Mouse (Mus musculus): Measurements from ENCODE around the gene Macf1.
"Not testable (repeated sequence)": the region's sequence is repeated elsewhere in the genome, so short reads cannot be mapped to it uniquely, and the experiment has no call there.

The Macf1 gene

DNA sequence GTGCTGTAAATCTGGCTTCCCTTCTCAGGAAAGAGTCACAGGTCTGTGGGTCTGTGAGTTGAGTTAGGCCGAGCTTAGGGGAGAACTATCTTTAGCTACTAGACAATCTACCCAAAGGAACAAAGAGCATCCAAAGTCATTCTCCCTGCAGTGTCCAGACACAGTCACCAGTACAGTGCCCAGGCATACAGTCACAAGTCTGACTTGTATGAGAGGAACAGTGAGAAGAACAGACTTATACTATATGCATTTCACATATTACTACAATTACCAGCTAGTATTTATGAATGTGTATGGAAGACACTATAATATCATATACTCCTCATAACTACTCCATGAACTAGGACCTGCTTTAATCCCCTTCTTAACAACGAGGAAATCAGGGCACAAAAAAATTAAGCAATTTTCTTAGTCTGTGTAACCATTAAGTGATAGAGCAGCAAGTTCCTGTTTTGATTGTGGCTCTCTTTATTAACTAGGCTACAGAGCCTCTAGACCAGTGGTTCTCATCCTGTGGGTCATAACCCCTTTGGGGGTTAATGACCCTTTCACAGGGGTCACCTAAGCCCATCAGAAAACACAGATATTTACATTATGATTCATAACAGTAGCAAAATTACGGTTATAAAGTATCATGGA, 121.9 kb downstream of the Macf1 start:
- in situ Hi-C loops (cut with MboI, MseI): no loop called here

DNA sequence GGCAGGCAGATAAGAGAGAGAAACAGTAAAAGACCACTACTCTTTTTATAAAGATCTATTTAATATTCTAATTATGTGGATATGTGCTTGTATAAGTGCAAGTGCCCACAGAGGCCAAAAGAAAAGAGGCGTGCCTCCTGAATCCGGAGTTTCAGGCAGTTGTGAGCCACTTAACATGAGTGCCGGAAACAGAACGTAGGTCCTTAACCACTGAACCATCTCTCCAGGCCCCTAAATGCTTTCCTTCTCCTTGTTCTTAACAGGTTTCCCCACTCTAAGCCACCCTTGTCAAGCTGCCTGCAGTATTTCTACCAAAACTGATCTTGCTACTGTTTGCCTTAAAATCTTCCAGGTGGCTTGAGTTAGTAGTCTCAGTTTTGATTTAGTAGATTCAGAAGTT, 123.3 kb downstream of the Macf1 start:
- in situ Hi-C loops (cut with MboI, MseI): no loop called here

DNA sequence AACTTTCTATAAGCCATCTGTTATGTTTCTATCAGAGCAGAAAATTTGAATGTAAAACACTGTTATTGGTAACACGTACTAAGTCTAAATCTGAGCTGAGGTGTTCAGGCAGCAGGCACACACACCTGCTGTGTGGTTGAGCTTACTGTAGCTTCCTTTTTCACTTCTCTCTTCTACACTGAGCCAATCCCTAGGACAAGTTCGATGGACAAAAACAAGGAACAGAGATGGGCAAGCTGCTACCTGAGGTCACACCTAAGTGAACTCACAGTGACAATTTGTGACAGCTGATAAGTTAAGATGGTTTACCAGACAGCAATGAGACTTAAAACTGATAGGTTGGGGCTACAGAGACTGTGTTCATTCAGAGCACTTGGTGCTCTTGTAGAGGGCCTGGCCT, 125.7 kb downstream of the Macf1 start:
- in situ Hi-C loops (cut with MboI, MseI): no loop called here

DNA sequence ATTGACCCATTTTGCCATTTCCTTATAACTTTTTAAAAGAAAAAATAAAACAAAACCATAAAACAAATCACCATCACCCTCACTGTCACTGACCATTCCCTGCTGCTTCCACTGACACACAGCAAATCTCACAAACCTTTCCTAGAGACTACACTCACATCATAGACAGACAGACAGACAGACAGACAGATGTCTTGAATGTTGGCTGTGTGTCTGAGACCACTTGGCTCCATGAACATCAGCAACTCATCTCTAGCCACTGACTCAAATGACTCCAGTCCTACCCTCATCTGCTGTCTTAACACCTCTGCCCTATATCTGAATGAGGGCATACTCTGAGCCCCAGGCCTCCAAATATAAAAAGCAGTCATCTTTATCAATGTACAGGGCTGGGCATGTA, 128.9 kb downstream of the Macf1 start:
- in situ Hi-C loops (cut with MboI, MseI): no loop called here

DNA sequence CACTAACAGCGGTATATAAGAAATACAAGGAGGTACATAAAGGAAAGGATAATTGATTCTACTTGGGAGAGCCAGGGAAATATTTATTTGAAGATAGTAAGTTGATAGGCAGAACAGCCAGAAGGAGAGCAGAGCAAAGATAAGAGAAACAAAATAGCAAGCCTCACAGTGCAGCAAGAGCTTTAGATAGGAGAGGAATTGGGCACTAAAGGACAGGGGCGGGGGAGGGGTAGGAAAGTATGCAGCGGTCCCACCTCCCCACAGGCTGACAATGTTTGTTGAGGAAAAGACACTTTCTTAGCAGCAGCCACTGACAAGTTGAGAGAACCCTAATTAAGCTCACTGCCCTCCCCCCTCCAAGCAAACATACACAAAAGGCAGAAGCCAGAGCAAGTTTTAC, 131.5 kb downstream of the Macf1 start:
- in situ Hi-C loops (cut with MboI, MseI): no loop called here

DNA sequence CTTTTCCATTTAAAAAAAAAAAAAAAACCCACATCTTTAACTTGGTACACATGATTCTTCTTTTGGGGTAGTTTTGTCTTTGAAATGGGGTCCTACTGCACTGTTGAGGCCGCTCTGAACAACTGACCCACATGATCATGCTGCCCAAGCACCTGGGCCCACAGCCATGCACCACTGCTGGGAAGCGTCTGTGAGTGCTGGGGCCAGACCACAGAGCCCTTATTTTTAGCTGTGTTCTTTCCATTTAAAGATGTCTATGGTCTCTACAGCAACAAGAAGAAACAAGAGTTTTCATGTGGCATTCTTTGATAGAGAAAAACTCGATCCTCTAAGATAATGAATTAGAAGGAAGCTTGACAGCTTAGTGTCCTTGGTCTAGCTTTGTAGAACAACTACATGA, 135.8 kb downstream of the Macf1 start:
- in situ Hi-C loops (cut with MboI, MseI): no loop called here

DNA sequence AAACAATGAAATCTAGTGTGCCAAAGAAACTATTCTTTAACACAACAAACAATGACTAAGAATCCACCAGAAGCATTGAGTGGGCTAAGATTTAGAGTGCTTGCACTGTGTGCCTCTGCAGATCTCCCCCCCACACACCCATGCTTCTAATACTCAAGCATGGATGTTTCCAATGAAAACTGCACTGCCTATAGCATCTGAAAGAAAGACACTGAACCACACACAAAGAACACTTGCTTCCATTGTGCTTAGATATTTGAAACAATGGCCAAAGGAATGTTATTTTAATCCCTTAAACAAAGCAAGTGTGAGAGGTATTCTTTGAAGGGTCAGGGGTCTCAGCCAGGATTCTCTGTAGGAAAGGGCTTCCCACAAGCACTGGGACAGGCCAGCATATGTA, 140.5 kb downstream of the Macf1 start:
- in situ Hi-C loops (cut with MboI, MseI): no loop called here

DNA sequence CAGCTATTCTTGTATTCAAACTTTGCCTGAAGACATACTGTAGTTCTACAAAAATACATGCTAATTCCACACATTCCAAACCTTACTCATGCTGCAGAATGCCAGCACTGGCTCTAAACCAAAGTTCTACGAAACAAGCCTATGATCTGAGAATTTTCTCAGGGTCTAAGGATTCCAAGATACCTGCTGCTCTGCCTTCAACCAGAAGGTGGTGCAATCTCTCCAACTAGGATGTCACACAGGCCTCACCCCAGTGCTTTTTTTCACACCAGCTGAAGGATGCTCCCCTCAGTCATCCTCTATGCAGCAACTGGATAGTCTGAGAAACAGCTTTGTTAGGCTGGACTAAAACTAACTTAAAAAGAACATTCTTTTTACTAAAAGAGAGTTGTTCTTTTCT, 148.9 kb downstream of the Macf1 start:
- in situ Hi-C loops (cut with MboI, MseI): loop anchor here (5.0 to 10.0 kb wide), 3 partner anchors 42 to 140 kb away; no protein-coding TSS in a partner anchor

DNA sequence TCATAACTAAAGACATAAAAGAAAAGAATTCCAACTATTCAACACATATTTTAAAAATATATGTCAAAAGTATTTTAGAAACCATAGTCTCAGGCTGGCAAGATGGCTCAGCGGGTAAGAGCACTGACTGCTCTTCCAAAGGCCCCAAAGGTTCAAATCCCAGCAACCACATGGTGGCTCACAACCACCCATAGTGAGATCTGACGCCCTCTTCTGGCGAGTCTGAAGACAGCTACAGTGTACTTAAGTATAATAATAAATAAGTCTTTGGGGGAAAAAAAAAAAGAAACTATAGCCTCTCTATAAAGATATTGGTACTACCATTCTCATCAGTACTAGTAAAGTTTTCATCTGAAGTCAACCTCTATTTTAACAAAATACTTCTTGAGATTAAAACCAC, 152.2 kb downstream of the Macf1 start:
- in situ Hi-C loops (cut with MboI, MseI): loop anchor here in 1 of 2 experiments (10.0 kb wide), 1 partner anchor 143 kb away; no protein-coding TSS in a partner anchor

DNA sequence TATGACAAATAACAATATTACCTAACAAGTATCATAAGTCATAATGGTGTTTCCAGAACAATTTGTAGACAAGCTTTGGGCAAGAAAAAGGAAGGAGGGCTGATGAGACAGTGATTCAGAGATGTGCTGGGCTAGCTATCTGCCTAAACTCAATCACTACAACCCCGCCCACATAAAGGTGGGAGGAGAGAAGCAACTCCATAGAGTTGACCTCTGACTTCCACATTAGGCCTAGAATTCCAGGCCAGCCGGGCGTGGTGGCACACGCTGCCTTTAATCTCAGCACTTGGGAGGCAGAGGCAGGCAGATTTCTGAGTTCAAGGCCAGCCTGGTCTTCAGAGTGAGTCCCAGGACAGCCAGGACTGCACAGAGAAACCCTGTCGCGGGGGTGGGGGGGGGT, 153.2 kb downstream of the Macf1 start:
- in situ Hi-C loops (cut with MboI, MseI): loop anchor here in 1 of 2 experiments (10.0 kb wide), 1 partner anchor 144 kb away; no protein-coding TSS in a partner anchor

DNA sequence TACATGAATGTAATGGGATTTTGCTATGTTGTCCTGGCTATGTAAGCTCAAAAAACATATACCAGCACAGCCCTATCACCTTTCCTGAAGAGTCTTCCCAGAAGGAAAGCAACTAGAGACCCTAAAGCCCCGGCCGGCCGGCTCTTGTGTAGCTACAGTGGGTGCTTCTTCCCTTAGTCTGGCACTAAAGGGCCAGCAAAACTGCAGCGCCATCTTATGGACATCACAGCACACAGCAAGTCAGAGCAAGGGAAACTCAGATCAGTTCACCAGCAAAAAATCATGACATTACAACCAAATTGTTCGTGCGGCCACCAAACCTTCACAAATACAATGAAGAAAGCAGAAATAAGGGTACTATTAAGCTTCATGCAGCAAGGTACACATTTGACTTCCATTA, 154.9 kb downstream of the Macf1 start:
- in situ Hi-C loops (cut with MboI, MseI): no loop called here

DNA sequence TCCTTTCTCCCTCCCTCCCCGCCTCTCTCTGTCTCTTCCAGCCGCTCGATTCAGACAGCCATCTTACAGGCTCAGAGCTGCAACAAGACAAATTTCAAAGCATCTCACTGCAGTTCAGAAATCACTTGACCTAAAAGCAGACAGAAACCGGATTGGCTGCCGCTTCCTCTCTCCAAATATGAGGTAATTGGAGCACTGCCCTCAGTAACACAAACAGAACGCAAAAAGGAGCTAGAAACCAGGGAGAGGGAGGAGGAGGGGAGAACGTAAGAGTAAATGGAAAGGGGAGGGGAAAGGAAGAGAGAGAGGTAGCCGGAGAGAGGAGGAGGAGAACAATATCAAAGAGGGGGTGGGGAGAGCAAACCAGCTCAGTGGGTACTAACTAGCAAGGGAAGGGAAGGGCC, 156.6 kb downstream of the Macf1 start:
- in situ Hi-C loops (cut with MboI, MseI): no loop called here

DNA sequence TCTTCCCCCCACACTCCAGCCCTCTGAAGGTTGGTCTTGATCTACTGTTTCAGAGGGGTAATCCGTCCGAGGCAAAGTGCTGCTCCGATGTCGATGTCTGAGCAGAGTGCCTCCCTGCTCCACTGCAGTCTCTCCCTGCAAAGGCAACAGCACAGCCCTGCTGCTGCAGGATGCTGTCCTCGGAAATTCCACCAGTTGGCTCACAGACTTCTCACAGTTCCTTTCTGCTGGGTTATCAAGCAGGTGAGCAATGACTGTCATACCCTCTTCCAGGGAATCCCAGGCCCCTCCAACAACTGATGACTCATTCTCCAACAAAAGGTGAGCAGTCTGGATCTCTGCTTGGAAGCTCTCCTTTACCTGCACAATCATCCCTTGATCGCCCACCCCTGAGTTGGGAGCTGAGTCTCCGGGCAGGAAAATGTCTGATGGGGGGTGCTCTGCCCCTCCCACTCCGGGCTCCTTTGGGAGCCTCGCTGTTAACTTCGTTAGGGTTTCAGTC, 157.3 kb downstream of the Macf1 start:
- in situ Hi-C loops (cut with MboI, MseI): no loop called here

DNA sequence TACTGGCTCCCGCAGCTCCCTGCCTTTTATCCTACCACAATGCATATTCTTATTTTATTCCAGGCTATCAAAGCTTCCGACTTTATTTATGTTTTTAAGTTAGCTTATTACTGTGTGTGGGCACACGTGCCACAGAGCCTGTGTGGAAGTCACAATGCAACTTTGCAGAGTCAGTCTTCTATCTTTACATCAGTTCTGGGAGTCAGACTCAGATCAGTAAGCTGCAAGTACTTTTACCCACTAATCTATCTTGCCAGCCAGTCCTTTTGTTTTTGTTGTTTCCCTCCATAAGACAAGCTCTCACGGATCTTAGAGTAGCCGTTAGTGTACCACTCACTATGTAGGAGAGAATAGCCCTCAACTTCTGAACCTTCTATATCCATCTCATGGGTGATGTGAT, 159.4 kb downstream of the Macf1 start:
- in situ Hi-C loops (cut with MboI, MseI): no loop called here

DNA sequence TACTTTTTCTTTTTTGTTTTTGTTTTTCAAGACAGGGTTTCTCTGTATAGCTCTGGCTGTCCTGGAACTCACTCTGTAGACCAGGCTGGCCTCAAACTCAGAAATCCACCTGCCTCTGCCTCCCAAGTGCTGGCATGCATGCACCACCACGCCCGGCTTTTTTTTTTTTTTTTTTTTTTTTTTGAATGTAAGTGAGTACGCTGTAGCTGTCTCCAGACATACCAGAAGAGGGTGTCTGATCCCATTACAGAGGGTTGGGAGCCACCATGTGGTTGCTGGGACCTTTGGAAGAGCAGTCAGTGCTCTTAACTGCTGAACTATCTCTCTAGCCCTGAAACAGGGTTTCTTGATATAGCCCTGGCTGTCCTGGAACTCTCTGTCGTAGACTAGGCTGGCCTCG, 164.0 kb downstream of the Macf1 start:
- in situ Hi-C loops (cut with MboI, MseI): not testable (repeated sequence)

DNA sequence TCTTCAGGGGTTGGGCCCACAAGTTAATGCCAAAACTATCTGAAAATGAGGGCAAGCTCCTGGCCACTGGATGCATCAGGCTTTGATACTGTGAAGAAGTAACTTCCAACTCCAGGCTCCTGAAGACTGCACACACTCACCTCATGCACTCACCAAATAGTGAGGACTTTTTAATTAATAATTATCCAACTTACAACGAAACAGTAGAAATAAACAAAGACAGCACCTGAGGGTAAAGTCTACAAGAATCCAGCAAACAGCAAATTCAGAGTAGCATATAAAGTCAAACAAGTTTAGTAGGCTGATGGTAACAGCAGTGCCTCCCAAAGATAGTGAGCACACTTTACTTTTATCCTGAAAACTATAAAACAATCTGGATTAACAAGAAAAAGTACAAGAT, 168.5 kb downstream of the Macf1 start:
- in situ Hi-C loops (cut with MboI, MseI): no loop called here

DNA sequence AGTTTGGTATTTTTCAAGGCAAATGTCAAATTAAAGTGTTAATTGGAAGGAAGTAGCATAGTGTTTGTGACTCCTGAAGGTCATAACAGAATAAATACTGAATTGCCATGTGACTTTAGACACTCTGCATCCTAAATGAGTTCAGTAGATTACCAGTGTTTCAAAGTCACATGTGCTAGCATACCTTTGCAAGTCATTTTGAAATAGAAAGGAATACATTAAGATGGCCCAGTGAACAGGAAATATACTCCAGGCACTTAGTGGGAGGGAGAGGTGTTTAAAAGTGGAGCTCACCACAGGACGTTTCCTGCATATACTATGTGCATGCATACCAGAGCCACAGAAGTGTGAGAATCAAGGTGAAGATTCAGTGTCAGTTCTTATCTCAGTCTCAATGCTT, 174.0 kb downstream of the Macf1 start:
- in situ Hi-C loops (cut with MboI, MseI): no loop called here

DNA sequence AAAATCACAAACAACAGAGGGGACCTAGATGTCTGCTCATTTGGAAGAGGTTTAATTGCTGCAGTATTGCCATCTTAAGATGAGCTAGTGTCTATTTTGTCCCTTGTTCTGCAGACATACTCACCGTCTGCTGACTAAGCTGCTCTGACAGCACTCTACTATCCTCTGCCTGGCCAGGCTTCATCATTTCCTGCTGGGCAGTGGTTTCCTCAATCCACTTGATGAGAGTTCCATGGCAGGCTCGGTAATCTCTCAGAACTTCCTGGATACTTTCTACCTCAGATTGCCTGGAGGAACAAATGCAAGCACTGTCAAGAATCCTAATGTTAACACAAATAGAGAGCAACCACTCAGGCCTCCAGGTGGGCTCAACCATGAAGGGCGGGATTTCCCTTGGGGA, 195.1 kb downstream of the Macf1 start:
- in situ Hi-C loops (cut with MboI, MseI): loop anchor here in 1 of 2 experiments (10.0 kb wide), 1 partner anchor 124 kb away; no protein-coding TSS in a partner anchor

DNA sequence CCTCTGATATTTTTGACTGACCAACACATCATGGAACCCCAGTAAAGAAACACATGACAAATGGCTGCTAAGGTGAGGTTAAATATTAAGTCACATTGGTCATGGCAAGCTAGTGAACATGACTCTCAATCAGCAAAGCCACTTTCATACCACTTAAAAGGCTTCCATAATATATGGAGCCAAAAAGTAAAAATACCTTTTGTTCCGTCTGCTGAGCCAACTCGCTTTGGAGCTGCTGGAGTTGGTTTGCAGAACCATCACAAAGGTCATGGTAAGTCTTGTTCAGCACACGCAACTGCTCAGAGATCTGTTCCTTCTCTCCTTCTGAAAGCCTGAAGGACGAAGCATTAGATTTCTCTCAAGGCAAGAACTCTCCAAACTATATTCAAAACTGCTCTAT, 204.2 kb downstream of the Macf1 start:
- in situ Hi-C loops (cut with MboI, MseI): loop anchor here (5.0 to 10.0 kb wide), 2 partner anchors 98 to 115 kb away; no protein-coding TSS in a partner anchor

DNA sequence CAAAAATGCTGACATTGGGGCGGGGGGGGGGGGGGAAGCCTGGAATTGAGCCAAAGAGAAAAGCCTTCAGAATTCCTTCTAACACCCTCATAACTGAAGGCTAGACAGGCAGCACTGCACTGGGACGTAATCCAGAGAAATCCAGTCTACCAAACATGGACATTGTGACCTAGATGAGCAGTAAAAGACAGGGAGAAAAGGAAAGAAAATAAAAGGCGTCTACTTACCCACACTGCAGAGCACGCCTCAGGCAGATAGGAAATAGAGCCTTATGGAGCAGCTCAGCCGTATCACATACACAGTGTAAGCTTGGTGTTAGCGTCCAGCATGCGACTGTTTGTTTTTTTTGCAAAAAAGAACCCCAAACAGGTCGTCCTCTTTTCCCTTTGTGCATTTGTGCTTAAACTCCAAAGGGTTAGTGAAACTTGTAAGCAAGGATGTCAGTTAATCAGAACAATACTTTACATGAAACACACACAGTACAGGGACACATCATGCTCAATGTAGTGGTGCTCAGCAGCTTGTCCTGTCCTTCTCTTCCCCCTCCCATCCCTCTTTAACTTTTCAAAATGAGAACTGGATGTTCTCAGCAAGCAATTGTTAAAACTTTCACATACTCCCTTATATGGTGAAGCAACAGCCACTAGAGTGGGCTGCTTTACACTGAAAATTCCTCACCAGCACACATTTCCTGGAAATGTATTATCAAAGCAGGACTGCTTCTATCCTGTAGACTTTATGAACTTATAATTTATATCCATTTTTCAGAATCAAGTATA, 205.3 kb downstream of the Macf1 start:
- in situ Hi-C loops (cut with MboI, MseI): no loop called here

DNA sequence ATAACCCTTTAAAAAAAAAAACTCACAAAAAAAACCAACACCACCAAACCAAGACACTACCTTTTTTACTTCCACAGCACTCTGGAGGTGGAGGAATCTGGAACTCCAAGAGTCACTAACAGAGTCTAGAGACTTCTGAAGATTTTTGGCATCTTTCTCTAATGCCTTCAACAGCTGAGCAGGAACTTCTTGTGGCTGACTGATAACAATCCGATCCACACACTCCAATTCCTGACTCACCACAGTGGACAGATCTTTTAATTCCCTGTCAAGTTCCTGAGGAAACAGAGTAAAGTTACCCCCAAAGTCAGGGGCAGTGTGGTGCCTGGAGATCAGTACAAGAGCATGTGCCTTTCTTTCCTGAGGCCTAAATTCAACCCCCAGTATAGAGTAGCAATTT, 218.4 kb downstream of the Macf1 start:
- in situ Hi-C loops (cut with MboI, MseI): loop anchor here in 1 of 2 experiments (25.0 kb wide), 1 partner anchor 1572 kb away; no protein-coding TSS in a partner anchor

DNA sequence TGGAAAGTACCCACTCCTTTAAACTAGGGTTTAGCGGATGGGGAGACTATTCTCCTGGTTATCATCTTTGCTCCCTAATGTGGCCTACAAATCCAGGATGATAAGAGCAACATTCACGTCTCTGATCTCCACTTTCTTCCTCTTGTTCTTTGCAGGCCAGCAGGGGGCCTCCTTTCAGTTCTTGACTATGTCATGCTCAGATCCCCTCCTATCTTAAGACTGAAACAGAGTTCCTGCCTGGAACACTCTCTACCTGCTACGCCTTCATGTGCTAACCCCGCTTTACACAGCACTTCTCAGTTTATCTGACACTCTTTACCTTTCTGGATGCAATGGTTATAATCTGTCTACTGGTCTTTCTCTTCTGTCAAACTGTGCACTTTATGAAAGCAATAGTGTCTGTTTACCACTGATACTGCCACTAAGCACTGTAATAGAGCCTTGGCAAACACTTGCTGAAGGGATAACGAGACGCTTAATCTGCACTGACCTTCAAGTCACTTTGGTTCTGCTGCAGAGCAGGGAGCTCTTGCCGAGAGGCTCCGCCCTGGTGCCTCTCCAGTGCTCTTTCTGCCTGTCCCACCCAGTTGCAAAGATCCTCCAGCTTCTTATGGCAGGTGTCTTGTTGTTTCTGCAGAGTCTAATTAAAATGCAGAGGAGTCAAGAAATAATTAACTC, 223.4 kb downstream of the Macf1 start:
- in situ Hi-C loops (cut with MboI, MseI): loop anchor here in 1 of 2 experiments (25.0 kb wide), 1 partner anchor 1577 kb away; no protein-coding TSS in a partner anchor

Measured in T-helper 17 cell (primary cell).